Mouse (Mus musculus): Measurements from ENCODE around the gene Gm4724.
"Not testable (repeated sequence)": the region's sequence is repeated elsewhere in the genome, so short reads cannot be mapped to it uniquely, and the experiment has no call there.

Gm4724 gene

DNA sequence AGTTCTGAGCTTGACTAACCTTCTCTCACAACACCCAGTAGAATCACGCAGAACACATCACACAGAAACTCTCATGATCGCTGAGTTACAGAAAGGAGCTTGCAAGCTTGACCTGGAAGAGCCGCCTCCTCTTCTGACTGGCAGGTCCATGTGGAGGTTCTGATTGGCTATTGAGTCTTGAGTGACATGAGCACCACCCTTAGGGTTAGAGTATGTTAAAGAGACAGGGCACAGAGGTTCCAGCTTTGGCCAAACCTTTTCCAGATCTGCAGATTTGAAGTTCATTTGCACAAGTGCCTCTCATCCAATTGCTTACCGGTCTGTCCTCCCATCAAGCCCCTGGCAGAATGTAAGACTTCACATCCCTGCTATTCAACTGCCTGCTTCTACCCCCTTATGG lies at the start of gene Gm4724:
Gm4724 (minus strand) TSS at position 101 of the 400 bp plus-strand sequence.
- DNase-seq (ENCODE audit: low read depth, low spot score), result not testable (repeated sequence)

- DNase-seq (ENCODE audit: low read depth, low spot score), result not testable (repeated sequence)
Observed at GRCm38 (mm10) chr2:175469685-175470084, 34.1 kb upstream of the Gm4724 start, which contains the start of gene Zfp965. Zfp965 (plus strand) TSS chr2:175469985.

Measured in WW6 (cell line).